Mouse (Mus musculus): ENCODE results near the gene Rilpl1.
A peak's percentile ranks its signal among the peaks of the same experiment; 100 is the strongest.
"Not testable (repeated sequence)": the region's sequence is repeated elsewhere in the genome, so short reads cannot be mapped to it uniquely, and the experiment has no call there.

Rilpl1 gene

DNA sequence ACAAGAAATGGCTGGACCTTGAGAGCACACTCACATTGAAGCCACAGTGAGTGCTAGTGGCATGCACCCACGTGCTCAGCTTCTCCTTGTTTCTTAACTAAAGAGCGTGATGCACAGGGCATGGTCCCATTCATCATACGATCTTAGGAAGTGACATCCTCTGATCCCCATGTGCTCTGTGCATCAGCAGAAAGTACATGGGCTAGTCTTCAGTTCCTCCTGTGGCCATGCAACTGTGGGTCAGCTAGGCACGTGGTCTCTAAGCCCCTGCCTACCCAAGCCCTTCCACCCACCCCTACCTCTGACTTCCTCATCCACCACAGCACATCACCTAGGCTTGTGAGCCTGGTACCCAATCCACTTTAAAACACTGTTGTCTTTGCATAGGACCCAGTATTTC is 38.6 kb downstream of the Rilpl1 start:
- DNase-seq (ENCODE audit: low read depth) = no peak

GRCm38 (mm10) chr5:124491732-124492131 is 39.5 kb downstream of the Rilpl1 start:
- no peak for DNase-seq (ENCODE audit: low read depth)

DNA sequence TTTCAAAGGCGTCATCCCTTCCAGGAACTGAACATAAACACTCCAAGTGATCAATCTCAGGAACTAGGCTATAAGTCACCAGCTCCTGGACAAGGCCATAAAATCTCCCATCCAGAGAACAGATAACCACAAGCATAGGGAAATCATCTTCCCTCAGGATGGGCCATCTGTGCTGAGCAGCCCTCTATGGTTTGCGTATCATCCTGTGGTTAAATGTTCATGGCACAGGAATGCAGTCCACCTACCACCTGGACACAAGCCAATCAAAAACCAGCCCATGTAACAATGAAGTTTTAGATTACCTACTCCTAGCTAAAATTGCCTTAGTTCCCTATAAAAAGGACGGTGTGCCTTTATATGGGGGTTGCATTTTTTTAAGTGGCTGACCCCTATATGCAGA is 42.3 kb downstream of the Rilpl1 start:
- DNase-seq (ENCODE audit: low read depth) = peak; percentile 67

- DNase-seq (ENCODE audit: low read depth) = no peak
These were observed 45.5 kb downstream of the Rilpl1 start for GRCm38 (mm10) chr5:124485654-124486053.

GRCm38 (mm10) chr5:124483655-124484396 is 47.4 kb downstream of the Rilpl1 start:
- DNase-seq (ENCODE audit: low read depth) = no peak

DNA sequence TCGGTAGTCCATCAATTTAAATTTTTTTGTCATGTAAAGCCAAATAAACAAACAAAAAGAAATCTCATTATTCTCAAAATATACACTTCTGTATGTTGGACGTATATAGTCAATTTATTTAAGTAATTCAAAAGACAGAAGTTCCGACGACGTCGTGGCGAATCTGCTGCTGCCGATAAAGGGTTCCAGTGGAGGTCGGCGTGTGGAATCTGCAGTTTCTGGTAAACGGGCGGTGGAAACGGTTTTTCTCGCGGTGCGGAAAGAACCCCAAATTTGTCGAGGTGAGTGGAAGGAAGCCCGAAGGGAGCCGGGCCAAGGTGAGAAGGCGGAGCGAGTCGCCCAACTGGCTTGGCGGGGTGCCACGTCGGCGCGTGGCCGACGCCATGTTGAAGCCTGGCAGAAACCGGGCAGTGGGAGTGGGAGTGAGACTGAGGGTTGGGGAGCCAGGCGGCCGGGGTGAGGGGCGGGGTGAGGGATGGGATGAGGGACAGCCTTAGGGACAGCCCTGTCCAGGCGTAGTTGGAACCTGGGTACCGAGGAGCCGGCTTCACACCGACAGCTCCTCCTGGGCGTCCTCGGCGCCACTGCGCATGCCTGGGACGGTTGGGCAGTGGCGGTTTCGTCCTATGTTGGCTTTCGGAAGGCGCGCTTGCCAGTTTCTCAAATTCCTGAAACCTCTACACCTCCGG is 48.1 kb downstream of the Rilpl1 start, which contains the start of gene Snrnp35:
Snrnp35 (plus strand) TSS at position 169 of the 689 bp plus-strand sequence.
- DNase-seq (ENCODE audit: low read depth) = peak; percentile 98

DNA sequence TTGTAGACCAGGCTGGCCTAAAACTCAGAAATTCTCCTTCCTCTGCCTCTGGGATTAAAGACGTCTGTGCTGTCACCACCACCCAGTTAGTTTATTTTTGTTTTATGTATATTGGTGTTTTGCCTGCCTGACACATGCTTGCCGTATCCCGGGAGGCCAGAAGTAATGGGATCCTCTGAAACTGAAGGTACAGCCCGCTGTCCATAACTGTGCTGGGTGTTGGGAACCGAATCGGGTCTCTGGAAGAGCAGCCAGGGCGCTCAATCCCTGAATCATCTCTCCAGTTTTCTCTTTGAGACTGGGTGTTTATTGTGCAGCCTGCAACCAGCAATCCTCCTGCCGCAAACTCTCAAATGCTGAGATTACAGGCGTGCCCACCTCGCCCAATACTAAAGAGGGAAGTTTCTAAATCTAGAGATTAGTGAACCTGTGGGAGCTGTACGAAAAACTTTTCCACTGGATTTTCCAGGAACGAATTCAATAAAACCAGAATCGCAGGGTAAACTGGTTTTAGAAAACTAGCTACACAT is 48.7 kb downstream of the Rilpl1 start:
- no peak for DNase-seq (ENCODE audit: low read depth)

DNA sequence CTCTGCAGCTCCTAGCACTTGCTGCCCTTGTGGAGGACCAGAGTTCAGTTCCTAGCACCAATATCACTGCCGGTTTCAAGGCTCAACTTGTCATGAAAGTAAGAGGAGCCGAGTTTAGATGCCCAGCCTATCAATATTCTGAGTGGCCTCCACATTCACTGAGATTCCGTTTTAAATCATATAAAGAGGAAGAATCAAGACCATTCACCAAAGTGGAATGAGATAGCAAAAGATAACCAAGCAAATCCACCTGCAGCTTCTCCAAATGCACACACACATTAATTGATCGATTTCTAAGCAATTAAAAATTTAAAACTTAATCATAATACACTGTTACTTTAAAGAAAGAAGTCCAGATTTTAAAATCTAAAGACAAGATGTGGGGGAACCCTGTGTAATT is 49.5 kb downstream of the Rilpl1 start:
- no peak for DNase-seq (ENCODE audit: low read depth)

DNA sequence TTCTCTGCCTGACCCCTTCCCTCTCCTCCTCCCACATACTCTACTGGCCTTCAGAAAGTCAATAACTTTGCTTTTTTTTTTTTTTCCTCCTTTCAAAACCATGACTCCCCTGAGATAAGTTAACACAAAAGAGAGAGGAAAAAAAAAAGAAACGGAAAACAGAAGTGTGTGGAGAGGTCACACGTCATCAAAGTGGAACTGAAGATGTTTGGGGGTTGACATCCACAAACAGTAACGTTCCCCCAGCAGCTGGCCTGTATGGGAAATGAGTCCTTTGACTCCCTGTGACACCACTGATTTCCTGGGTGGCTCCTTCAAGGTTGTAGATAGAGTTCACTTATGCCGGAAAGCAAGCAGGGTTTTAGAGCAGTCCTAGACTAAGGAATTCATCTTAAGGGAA is 51.1 kb downstream of the Rilpl1 start:
- DNase-seq (ENCODE audit: low read depth) = no peak

DNA sequence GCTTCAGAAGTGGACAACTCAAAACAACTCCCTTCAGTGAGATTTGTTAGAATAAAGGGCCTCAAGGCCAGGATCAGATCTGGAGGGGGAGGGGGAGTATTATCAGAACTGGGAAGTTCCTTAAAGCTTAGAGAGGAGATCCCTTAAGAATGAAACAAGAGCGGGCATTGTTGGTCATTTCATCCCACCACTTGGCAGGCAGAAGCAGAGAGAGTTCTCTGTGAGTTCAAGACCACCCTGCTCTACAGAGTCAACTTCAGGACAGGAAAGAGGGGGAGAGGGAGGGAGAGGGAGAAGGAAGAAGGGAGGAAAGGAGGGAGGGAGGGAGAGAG is 52.4 kb downstream of the Rilpl1 start:
- no peak for DNase-seq (ENCODE audit: low read depth)

DNA sequence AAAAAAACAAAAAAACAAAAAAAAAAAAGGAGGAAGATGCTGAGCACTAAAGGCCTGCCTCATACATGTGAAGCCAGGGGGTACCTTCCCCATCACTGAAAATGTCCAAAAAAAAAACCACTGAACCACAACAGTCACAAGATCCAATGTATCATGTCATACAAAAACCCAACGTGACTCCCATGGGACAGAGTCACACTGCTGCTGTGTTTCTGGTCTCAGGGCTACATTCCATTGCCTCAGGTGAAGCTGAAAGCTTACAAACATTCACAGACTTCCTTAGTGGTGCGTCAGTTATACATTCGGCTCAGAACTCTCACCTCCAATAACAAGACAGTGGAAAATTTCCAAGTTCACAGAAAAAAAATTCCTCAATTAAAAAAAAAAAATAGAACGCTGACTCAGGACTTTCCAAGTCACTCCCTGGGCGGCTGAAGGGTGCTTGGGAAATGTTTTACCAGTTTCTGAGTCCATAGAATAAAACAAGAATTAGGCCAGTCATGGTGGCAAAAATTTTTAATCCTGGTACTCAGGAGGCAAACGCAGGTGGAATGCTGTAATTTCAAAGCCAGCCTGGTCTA is 60.5 kb downstream of the Rilpl1 start:
- no peak for DNase-seq (ENCODE audit: low read depth)

DNA sequence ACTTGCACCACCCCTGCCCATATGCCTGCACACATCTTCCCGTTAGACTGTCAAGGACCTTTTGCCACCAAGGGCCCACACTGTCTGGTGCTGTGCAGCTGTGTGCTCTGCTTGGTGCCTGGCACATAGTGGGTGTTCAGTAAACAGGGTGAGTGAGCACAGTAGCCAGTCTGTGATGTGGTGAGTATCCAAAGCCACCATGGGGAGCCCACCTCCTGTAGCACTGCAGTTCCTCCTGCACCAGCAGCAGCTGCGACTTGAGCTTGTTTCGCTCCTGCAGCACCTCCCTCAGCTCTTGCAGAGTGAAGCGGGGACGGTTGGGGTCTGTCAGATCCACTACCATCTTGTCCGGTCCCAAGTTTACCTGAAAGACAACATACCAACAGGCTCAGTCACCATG is 61.7 kb downstream of the Rilpl1 start:
- no peak for DNase-seq (ENCODE audit: low read depth)

DNA sequence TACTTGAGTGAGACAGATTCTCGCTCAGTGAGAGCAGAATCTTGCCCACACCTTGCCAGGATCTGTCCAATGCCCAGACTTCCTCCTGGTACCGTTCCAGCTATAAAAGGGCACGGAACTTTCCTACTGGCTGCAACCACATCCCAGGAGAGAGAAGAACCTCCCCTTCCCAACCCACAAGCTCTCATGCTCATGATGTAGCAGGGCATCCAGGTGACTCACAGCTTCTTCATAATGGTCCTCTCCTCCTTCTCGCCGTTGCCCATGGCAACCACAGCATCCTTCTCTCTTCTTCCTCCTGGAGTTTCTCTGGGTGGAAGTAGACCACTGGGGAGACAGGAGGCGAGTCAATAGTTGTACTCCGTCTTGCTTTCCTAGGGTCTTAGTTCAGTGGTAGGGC is 62.8 kb downstream of the Rilpl1 start:
- no peak for DNase-seq (ENCODE audit: low read depth)

DNA sequence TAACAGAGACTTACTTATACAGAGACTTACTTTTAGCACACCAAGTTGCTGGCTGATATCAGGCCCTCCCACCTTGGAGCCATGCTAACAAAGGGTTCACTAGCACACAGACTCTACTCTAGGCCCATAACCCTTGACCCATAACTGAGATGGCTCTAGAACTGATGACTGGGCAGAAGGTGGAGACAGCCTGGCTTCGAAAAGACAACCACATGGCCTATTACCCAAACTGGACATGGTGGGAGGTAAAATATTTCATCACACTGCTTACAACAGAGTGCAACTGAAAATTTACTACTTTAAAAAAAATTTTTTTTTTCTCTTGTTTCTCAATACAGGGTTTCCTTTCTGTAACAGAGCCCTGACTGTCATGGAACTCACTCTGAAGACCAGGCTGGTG is 63.4 kb downstream of the Rilpl1 start:
- DNase-seq (ENCODE audit: low read depth) = peak; percentile 35

- DNase-seq (ENCODE audit: low read depth) = no peak
These were observed 66.3 kb downstream of the Rilpl1 start for GRCm38 (mm10) chr5:124464905-124465304.

DNA sequence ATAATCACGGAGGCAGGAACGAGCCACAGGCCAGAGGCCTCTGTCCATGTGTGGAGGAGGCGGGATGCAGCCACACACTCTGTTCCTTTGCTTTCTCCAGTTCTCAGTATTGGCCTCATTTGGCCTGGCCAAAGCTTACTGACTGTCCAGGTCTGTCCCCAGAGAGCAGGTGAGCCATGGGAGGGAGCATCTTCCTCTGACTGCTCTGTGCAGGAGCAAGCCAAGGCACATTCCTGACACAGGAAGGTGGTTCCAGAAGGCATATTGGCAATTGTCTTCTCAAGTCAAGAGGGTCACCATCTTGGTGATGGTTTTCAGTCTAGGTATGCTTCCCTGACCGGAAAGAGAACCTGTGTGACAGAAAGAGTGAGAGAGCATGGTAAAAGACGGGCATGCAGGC is 67.7 kb downstream of the Rilpl1 start:
- no peak for DNase-seq (ENCODE audit: low read depth)

DNA sequence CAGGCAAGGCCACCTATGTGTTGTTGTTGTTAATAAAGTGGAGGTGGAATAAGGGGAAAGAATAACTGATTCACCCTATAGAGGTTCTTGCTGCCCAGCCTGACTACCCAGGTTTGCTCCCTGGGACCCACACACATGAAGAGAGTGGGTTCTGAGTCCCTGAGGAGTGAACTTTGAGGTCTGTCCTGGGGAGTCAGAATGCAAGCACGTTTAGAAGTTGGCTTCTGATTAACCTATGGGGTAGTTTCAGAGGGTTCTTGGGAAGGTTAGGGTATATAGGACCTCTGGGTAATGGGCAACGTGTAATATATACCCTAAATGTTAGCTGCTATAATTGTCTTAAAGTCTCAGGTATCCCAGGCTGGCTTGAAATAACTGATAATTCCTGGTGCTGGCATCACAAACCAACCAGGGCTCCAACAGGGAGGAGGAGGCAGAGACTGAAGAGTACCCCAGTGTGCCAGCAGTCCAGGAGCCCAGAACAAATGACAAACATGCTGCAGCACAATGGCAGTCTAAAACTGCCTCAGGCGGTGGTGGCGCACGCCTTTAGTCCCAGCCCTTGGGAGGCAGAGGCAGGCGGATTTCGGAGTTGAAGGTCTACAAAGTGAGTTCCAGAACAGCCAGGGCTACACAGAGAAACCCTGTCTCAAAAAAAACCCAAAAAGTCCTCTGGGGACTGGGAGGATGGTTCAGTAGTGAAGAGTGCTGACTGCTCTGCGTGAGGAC is 68.7 kb downstream of the Rilpl1 start:
- no peak for DNase-seq (ENCODE audit: low read depth)

DNA sequence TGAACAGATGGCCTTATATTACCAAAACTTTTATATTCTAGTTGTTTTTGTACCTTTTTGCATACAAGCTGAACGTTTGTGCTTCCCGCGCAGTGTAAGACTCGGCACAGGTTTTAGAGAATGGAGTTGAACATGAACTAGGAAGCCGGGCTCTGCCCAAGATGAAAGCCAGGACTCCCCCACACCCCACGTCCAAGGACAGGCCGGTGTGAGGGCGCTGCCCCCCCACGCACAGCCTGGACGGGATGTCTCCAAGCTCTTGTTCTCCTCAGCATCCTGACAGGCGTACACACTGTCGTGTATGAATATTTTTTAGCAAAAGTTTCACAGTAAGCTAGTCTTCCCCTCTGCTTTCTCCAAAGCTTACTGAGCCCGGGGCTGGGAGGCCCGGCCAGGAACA is 70.3 kb downstream of the Rilpl1 start:
- DNase-seq (ENCODE audit: low read depth) = not testable (repeated sequence)

GRCm38 (mm10) chr5:124456762-124457161 is 74.4 kb downstream of the Rilpl1 start:
- no peak for DNase-seq (ENCODE audit: low read depth)

DNA sequence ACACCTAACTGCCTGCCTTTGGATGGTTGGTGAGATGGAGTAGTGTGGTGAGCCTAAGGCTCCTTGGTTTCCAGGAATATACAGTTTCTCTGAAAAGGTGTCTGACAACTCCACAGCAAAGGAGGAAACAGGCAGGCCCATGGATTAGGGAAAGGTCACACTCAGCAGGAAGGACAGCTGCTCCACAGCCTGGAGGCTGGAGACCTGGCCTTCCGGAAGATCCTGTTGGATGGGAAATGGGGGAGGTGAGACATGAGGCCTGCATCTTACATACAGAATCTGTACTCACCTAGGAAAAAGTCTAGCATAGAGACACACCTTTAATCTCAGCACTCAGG is 77.1 kb downstream of the Rilpl1 start:
- no peak for DNase-seq (ENCODE audit: low read depth)

- DNase-seq (ENCODE audit: low read depth) = no peak
These were observed 77.7 kb downstream of the Rilpl1 start for GRCm38 (mm10) chr5:124453339-124454081.

Measured in NIH3T3 (cell line).